Mouse (Mus musculus): Measurements from ENCODE around the gene Gtpbp4. TPM values are rescaled to one million over a fixed set of nuclear protein-coding genes. Genes with fewer than 3 reads are reported as not detected.

Gtpbp4 gene
- 72.0 and 78.7 TPM in 2 replicates for polyA plus RNA-seq (2015; fragmentation: Nextera tagmentation; extraction: Ambion mirVana)

- peak within 1 kb of the TSS; percentile 80 for H3K4me3 ChIP-seq
- H3K9ac ChIP-seq (replicated peaks), result peak within 1 kb of the TSS; percentile 88
- peaks cover 4% of the 10 kb centered on the region; the same call in 1 of the 2 replicates for H3K36me3 ChIP-seq
- WGBS, result under 1% methylated on average over 51 of the region's 51 CpGs
- no peaks in the 10 kb centered on the region for H3K9me3 ChIP-seq
- H3K4me2 ChIP-seq (replicated peaks), result peak within 1 kb of the TSS; percentile 81
- H3K27ac ChIP-seq (replicated peaks), result peak within 1 kb of the TSS; percentile 82
- no peaks in the 10 kb centered on the region for H3K27me3 ChIP-seq
- H3K4me1 ChIP-seq, result peaks cover 21% of the 10 kb centered on the region
- peak; percentile 98 for ATAC-seq (replicated peaks)
Measured at GRCm38 (mm10) chr13:8995990-8996786, at the start of gene Gtpbp4. Gene Gtpbp4 (minus strand): TSS chr13:8996083.

- ATAC-seq (replicated peaks), result no peak
- no peaks in the 10 kb centered on the region for H3K36me3 ChIP-seq
- H3K9me3 ChIP-seq, result no peaks in the 10 kb centered on the region
- 100% methylated on average over 1 of the region's 1 CpGs for WGBS
- no peaks in the 10 kb centered on the region for H3K27me3 ChIP-seq
- H3K4me1 ChIP-seq, result no peaks in the 10 kb centered on the region
- H3K4me3 ChIP-seq, result no peak overlapping the region
- no peak overlapping the region for H3K4me2 ChIP-seq (replicated peaks)
- no peak overlapping the region for H3K27ac ChIP-seq (replicated peaks)
- H3K9ac ChIP-seq (replicated peaks), result no peak overlapping the region
Measured at GRCm38 (mm10) chr13:9044731-9045130, 48.8 kb upstream of the Gtpbp4 start.

GRCm38 (mm10) chr13:9043289-9044049 lies 47.6 kb upstream of the Gtpbp4 start:
- ATAC-seq (replicated peaks), result no peak
- Histone ChIP-seq H3K4me2 (replicated peaks) (no peak overlapping the region), H3K27ac (replicated peaks) (no peak overlapping the region), H3K27me3 (no peaks in the 10 kb centered on the region), H3K4me1 (no peaks in the 10 kb centered on the region), H3K36me3 (no peaks in the 10 kb centered on the region), H3K9ac (replicated peaks) (no peak overlapping the region), H3K4me3 (no peak overlapping the region), H3K9me3 (no peaks in the 10 kb centered on the region)
- 74% methylated on average over 3 of the region's 3 CpGs for WGBS

DNA sequence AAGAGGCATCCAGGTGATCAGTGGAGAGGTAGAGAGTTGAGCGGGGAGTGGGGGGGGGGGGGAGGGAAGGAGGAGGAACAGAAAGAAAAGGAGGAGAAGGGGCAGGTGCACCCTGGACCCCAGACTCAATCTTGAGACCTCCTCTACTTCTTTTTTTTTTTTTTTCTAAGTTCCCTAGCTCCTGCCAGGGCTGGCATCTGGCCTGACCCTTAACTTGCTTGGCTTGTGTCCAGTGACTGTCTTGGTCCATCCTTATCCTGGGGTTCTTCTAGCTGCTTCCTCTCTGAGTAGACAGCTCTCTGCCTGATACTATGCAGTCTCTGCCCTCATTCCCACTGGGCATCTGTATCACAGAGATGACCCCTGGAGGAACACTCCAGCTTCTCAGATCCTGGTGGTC lies 44.7 kb upstream of the Gtpbp4 start:
- 58% methylated on average over 1 of the region's 1 CpGs for WGBS
- Histone ChIP-seq H3K27me3 (no peaks in the 10 kb centered on the region), H3K36me3 (no peaks in the 10 kb centered on the region), H3K4me1 (no peaks in the 10 kb centered on the region), H3K27ac (replicated peaks) (no peak overlapping the region), H3K4me2 (replicated peaks) (no peak overlapping the region), H3K9ac (replicated peaks) (no peak overlapping the region), H3K4me3 (no peak overlapping the region), H3K9me3 (no peaks in the 10 kb centered on the region)
- ATAC-seq (replicated peaks), result no peak

DNA sequence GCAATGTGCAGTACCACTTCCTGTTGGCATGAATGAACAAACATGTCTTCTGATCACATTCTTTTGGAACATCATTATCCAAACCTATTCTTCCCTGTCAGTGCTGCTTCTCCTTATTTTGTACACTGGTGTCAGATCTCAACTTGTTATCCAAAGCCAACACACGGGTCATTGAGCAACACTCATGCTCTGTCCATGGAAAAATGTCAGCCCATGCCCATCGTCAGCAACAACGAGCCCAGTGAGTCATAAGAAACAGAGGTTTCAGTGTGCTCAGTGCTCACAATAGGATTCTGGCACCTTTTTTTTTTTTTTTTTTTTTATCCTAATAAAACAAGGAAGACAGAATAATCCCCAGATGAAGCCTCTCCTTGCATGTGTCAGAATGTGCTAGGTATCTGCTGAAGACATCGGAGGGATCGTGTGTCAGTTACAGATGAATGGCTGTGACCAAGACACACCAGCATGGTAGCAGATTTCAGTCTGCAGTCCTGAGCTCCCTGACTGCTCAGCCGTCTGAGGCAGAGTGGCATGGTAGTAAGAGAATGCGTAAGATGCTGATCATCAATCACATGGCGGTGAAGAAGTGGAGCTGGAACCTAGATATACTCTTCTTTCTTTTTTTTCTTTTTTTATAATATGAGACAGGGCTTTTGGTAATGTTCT lies 36.2 kb upstream of the Gtpbp4 start:
- WGBS, result 80% methylated on average over 8 of the region's 8 CpGs
- no peak for ATAC-seq (replicated peaks)
- Histone ChIP-seq H3K4me3 (no peak overlapping the region), H3K9ac (replicated peaks) (no peak overlapping the region), H3K9me3 (no peaks in the 10 kb centered on the region), H3K4me2 (replicated peaks) (no peak overlapping the region), H3K36me3 (no peaks in the 10 kb centered on the region), H3K27me3 (no peaks in the 10 kb centered on the region), H3K4me1 (no peaks in the 10 kb centered on the region), H3K27ac (replicated peaks) (no peak overlapping the region)

- WGBS, result 87% methylated on average over 4 of the region's 4 CpGs
- H3K4me3 ChIP-seq, result no peak overlapping the region
- ATAC-seq (replicated peaks), result no peak
Measured at GRCm38 (mm10) chr13:9030364-9030763, 34.5 kb upstream of the Gtpbp4 start.

DNA sequence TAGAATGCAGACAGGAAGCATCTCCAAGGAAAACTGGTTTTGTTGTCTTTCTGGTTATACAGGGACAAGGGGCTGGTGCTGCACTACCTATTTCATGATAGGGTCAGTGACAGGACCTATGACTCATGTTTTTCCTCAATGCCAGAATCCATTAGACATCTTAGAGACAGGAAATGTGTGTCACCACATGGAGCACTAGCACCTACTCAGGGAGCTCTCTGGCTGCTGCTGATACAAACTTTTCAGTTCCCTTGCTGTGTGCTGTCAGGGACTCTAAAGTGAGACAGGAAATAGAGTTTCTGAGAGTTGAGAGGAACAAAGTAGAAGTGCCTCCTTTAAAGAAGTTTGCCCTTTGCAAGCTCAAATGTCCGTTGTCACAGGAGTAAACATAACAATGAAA lies 31.4 kb upstream of the Gtpbp4 start:
- Histone ChIP-seq H3K4me1 (no peaks in the 10 kb centered on the region), H3K27ac (replicated peaks) (no peak overlapping the region), H3K36me3 (no peaks in the 10 kb centered on the region), H3K4me3 (no peak overlapping the region), H3K4me2 (replicated peaks) (no peak overlapping the region), H3K9ac (replicated peaks) (no peak overlapping the region), H3K9me3 (no peaks in the 10 kb centered on the region), H3K27me3 (no peaks in the 10 kb centered on the region)
- no peak for ATAC-seq (replicated peaks)
- WGBS, result 83% methylated on average over 1 of the region's 1 CpGs

More at GRCm38 (mm10) chr13:9030364-9030763, 34.5 kb upstream of the Gtpbp4 start:
- Histone ChIP-seq H3K9me3 (no peaks in the 10 kb centered on the region), H3K4me1 (no peaks in the 10 kb centered on the region), H3K27me3 (no peaks in the 10 kb centered on the region), H3K27ac (replicated peaks) (no peak overlapping the region), H3K4me2 (replicated peaks) (no peak overlapping the region), H3K9ac (replicated peaks) (no peak overlapping the region), H3K36me3 (no peaks in the 10 kb centered on the region)

- no peaks in the 10 kb centered on the region for H3K4me1 ChIP-seq
- no peak overlapping the region for H3K4me3 ChIP-seq
- no peak overlapping the region for H3K4me2 ChIP-seq (replicated peaks)
- H3K9ac ChIP-seq (replicated peaks), result no peak overlapping the region
- no peaks in the 10 kb centered on the region for H3K27me3 ChIP-seq
- no peaks in the 10 kb centered on the region for H3K36me3 ChIP-seq
- 100% methylated on average over 1 of the region's 1 CpGs for WGBS
- H3K27ac ChIP-seq (replicated peaks), result no peak overlapping the region
- no peaks in the 10 kb centered on the region for H3K9me3 ChIP-seq
- no peak for ATAC-seq (replicated peaks)
Measured at GRCm38 (mm10) chr13:9022623-9023022, 26.7 kb upstream of the Gtpbp4 start.

- no peak overlapping the region for H3K4me3 ChIP-seq
- H3K36me3 ChIP-seq, result no peaks in the 10 kb centered on the region
- H3K9ac ChIP-seq (replicated peaks), result no peak overlapping the region
- H3K27ac ChIP-seq (replicated peaks), result no peak overlapping the region
- H3K9me3 ChIP-seq, result no peaks in the 10 kb centered on the region
- no peaks in the 10 kb centered on the region for H3K4me1 ChIP-seq
- 88% methylated on average over 7 of the region's 7 CpGs for WGBS
- no peaks in the 10 kb centered on the region for H3K27me3 ChIP-seq
- no peak overlapping the region for H3K4me2 ChIP-seq (replicated peaks)
- ATAC-seq (replicated peaks), result no peak
Measured at GRCm38 (mm10) chr13:9021556-9021955, 25.7 kb upstream of the Gtpbp4 start.

DNA sequence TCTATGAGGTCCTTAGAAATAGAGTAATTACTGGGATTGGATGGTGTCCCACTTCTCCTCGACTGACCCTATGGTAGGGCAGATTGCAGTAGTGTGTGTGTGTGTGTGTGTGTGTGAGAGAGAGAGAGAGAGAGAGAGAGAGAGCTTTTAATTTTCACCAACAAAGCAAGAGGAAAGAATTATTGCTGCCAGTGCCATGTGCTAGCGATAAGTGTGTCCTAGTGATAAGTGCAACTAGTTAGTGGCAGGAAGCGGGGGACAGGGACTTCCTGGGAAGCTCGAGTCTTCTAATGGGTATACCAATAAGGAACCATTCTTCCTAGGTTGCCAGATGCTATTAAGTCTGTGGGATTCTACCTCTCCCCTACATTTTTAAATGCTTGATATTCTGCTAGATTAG lies 23.8 kb upstream of the Gtpbp4 start:
- ATAC-seq (replicated peaks), result no peak
- no peak overlapping the region for H3K27ac ChIP-seq (replicated peaks)
- H3K4me1 ChIP-seq, result no peaks in the 10 kb centered on the region
- H3K27me3 ChIP-seq, result no peaks in the 10 kb centered on the region
- no peak overlapping the region for H3K9ac ChIP-seq (replicated peaks)
- no peaks in the 10 kb centered on the region for H3K36me3 ChIP-seq
- no peak overlapping the region for H3K4me3 ChIP-seq
- H3K4me2 ChIP-seq (replicated peaks), result no peak overlapping the region
- no peaks in the 10 kb centered on the region for H3K9me3 ChIP-seq
- WGBS, result 82% methylated on average over 4 of the region's 4 CpGs

DNA sequence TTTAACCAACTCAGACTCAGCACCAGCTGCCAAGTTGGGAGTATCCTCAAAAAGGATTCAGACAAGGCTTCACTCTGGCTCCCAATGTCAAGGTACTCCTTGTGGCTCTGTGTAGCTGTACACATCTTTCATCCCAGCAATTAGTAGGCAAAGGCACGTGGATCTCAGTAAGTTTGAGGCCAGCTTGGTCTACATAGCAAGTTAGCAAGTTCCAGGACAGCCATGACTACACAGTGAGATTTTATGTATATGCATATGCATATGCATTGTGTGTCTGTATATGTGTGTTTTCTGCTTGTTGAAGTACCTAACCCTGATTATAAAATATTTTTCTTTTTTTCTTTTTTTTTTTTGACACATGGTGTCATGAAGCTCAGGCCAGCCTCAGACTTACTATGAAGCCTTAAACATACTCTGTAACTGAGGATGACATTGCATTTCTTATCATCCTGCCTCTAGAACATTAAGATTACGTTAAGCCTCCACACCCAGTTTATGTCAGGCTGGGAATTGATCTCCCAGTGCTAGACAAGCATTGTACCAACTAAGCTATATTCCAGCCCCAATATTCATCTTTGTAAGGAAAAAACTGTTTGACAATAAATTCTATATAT lies 23.2 kb upstream of the Gtpbp4 start:
- WGBS, result 73% methylated on average over 2 of the region's 2 CpGs
- Histone ChIP-seq H3K4me1 (no peaks in the 10 kb centered on the region), H3K27ac (replicated peaks) (no peak overlapping the region), H3K9me3 (no peaks in the 10 kb centered on the region), H3K27me3 (no peaks in the 10 kb centered on the region), H3K4me2 (replicated peaks) (no peak overlapping the region), H3K36me3 (no peaks in the 10 kb centered on the region), H3K4me3 (no peak overlapping the region), H3K9ac (replicated peaks) (no peak overlapping the region)
- ATAC-seq (replicated peaks), result no peak

- H3K9me3 ChIP-seq, result no peaks in the 10 kb centered on the region
- 2% methylated on average over 8 of the region's 8 CpGs for WGBS
- H3K27ac ChIP-seq (replicated peaks), result no peak overlapping the region
- no peaks in the 10 kb centered on the region for H3K27me3 ChIP-seq
- no peaks in the 10 kb centered on the region for H3K4me1 ChIP-seq
- no peaks in the 10 kb centered on the region for H3K36me3 ChIP-seq
- H3K4me3 ChIP-seq, result no peak overlapping the region
- no peak for ATAC-seq (replicated peaks)
- no peak overlapping the region for H3K4me2 ChIP-seq (replicated peaks)
- H3K9ac ChIP-seq (replicated peaks), result no peak overlapping the region
Measured at GRCm38 (mm10) chr13:9017190-9017589, 21.3 kb upstream of the Gtpbp4 start.
